Mouse (Mus musculus) intestine, embryonic 14.5 days (tissue): ENCODE data around the gene Nudt9. TPM values are rescaled to one million over a fixed set of nuclear protein-coding genes. Genes with fewer than 3 reads are reported as not detected.

Source experiments
- microRNA-seq: library from miRNA; unstranded; fragments of <30 nt; microRNA quantifications from one replicate; pipeline ENCODE4, GENCODE M21; 2016
- polyA plus RNA-seq: library from polyadenylated mRNA; unstranded; fragments of >200 nt; fragmentation: Nextera tagmentation; extraction: Ambion mirVana; gene quantifications from 2 replicates; pipeline ENCODE4 v1.2.1, GENCODE M21; 2014

The Nudt9 gene
- polyA plus RNA-seq, 1 experiment from 2014 or later = 59.4 TPM

Small RNAs within 50 kb of the gene (microRNA-seq; reads per million reads assigned to microRNA genes)
- 1.6 reads per million, percentile 19 among the genes with 10 or more reads in this experiment for gene Mir5619

Other genes starting within 250 kb of the Nudt9 start
- 9.8 and 10.3 TPM in 2 replicates for gene Klhl8, start 135.0 kb upstream of the Nudt9 start, polyA plus RNA-seq
- 1.9 and 4.6 TPM in 2 replicates for gene Hsd17b13, start 68.9 kb upstream of the Nudt9 start, polyA plus RNA-seq
- gene Hsd17b11, start 24.4 kb upstream of the Nudt9 start, polyA plus RNA-seq = 6.2 and 6.5 TPM in 2 replicates
- gene Gm17660, start 31.3 kb downstream of the Nudt9 start, polyA plus RNA-seq = not detected in 2 replicates
- gene Sparcl1, start 67.4 kb downstream of the Nudt9 start, polyA plus RNA-seq = 183 and 203 TPM in 2 replicates
- not detected in 2 replicates for gene Dspp, start 124.4 kb downstream of the Nudt9 start, polyA plus RNA-seq
- 0.64 and 0.90 TPM in 2 replicates for gene Dmp1, start 156.3 kb downstream of the Nudt9 start, polyA plus RNA-seq